Mouse (Mus musculus) left cerebral cortex, adult 2 months (tissue): ENCODE data around the gene Wee2. TPM values are rescaled to one million over a fixed set of nuclear protein-coding genes. Genes with fewer than 3 reads are reported as not detected.

ENCODE experiments used
- DNase-seq, 2 experiments: peaks; one replicate each; pipeline ENCODE4 v3.0.0; 2021 to 2022; ENCODE audit warnings: low spot score in 2 of 2, mixed read lengths in 1 of 2; ENCODE audit errors: extremely low spot score in 1 of 2
- H3K27ac ChIP-seq: fragments of 200-600 bp; 2 replicates; pipeline ENCODE4 v1.8.1; 2022
- H3K4me3 ChIP-seq: fragments of 200-600 bp; 2 replicates; pipeline ENCODE4 v1.8.1; 2022
- CTCF ChIP-seq: fragments of 200-600 bp; IDR thresholded peaks from 2 replicates; pipeline ENCODE4 v1.8.1; 2022; ENCODE audit warnings: antibody characterized with exemption, mild to moderate bottlenecking, moderate library complexity
- intact Hi-C: fragments of 180-260 bp; cut with DNase I; formaldehyde crosslinking; loops from one replicate; pipeline ENCODE4 v1.15.1; 2025
- total RNA-seq, 2 experiments: library from RNA; stranded (reverse); gene quantifications; 2 replicates each; pipeline ENCODE4 v1.2.3; 2021

The Wee2 gene
- total RNA-seq, 2 experiments from 2014 or later, result 0.41 TPM; not detected in 1

GRCm38 (mm10) chr6:40493229-40493628, 54.3 kb downstream of the Wee2 start, which contains the start of gene Tas2r108:
TSS of gene Tas2r108 (plus strand) at chr6:40493529.
- no peak for DNase-seq
- intact Hi-C loops, result no loop called here
- no peak for TF ChIP-seq CTCF
- Histone ChIP-seq H3K27ac (no peak within 1 kb of the TSS), H3K4me3 (no peak within 1 kb of the TSS)

Other genes starting within 250 kb of the Wee2 start
- gene Agk, start 113.9 kb upstream of the Wee2 start, total RNA-seq, result 10 to 100 TPM; 43.1 to 43.9 TPM
- gene E330009J07Rik, start 3.0 kb upstream of the Wee2 start, total RNA-seq, result 10 to 100 TPM; 57.2 to 65.2 TPM
- gene Ssbp1, start 32.3 kb downstream of the Wee2 start, total RNA-seq, result 10 to 100 TPM; 30.2 to 30.9 TPM
- under 1 TPM; 0.32 to 0.33 TPM for gene Tas2r137, start 52.1 kb downstream of the Wee2 start, total RNA-seq
- not detected for gene Tas2r108, start 54.4 kb downstream of the Wee2 start, total RNA-seq
- not detected for gene Prss37, start 80.4 kb downstream of the Wee2 start, total RNA-seq
- gene Olfr461, start 116.0 kb downstream of the Wee2 start, total RNA-seq, result not detected
- not detected for gene Olfr460, start 130.4 kb downstream of the Wee2 start, total RNA-seq
- gene Clec5a, start 146.7 kb downstream of the Wee2 start, total RNA-seq, result 1 to 10 TPM; 1.2 to 1.4 TPM
- not detected for gene Tas2r138, start 174.2 kb downstream of the Wee2 start, total RNA-seq
- under 1 TPM in 1 of 2 experiments, not detected in 1; 0.65 TPM for gene Mgam, start 189.7 kb downstream of the Wee2 start, total RNA-seq